8 mouse cellular contexts compared by ENCODE assay signal in the genomic region with DNA sequence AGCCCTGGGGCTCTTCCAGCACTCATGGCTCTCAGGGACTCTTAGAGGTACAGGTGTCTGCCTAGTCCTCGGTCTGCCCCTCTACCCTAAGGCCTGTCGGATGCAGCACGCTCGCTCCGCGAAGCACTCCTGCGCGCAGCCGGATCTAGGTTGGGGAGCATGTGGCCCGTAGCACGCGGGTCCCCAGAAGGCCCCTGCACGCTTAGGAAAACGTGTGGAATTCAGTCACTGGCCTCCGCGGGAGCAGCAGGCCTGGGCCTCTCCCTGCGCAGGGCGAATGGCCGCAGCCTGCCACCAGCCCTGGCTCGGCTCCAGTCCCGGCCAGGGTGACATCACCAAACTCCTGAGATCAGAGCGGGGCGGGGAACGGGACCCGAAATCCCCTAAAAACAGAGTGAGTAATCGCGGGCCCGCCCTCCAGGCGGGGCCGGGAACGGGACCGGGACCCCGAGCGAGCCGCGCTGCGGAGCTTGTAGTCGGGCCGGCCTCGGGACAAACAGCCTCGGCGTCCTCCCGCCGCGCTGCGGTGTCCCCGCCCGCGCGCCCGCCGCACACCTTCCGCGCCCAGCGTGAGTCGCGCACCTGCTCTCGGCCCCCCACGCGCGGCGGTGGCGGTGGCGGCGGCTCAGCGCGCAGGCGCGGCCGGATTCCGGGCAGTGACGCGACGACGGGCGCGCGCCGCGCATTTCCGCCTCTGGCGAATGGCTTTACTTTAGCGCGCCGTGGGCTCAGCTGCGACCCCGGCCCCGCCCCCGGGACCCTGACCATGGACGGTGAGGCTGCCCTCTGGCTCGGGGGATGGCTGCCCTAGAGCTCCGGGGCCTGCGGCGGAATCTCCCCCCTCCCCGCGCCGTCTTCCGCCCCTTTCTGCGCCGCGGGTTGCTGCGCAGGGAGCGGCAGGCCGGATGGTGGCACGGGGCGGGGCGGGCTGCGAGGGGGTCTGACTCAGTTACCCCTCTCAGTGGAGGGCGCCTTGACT. TPM values are rescaled to one million over a fixed set of nuclear protein-coding genes. Genes with fewer than 3 reads are reported as not detected.
DNase-seq lines count a peak whose midpoint lies in the region; ATAC-seq lines count a peak whose summit lies in the region.

Gene Rela (plus strand): TSS at position 415 of the 979 bp plus-strand sequence.

- WGBS in heart, embryonic 13.5 days: under 1% methylated on average over 106 of the region's 109 CpGs
- WGBS in liver, embryonic 12.5 days (ENCODE audit: insufficient replicate concordance): 1% methylated on average over 108 of the region's 109 CpGs
- under 1% methylated on average over 89 of the region's 109 CpGs for WGBS in stomach, embryonic 15.5 days

- peaks cover 44% of the 10 kb centered on the region for H3K4me1 ChIP-seq in heart, embryonic 13.5 days
- peaks cover 49% of the 10 kb centered on the region for H3K4me1 ChIP-seq in liver, embryonic 12.5 days
- H3K4me1 ChIP-seq in stomach, embryonic 15.5 days: peaks cover 19% of the 10 kb centered on the region

- ATAC-seq in erythroid progenitor cell, adult 5-6 weeks (replicated peaks; ENCODE audit: low FRiP score, poor library complexity, severe bottlenecking): peak; percentile 87
- peak; percentile 74 for ATAC-seq in heart, embryonic 13.5 days (ENCODE audit: extremely low read depth, insufficient number of reproducible peaks, low FRiP score, low TSS enrichment)
- peak; percentile 81 for ATAC-seq in liver, embryonic 12.5 days
- ATAC-seq in stomach, embryonic 15.5 days (ENCODE audit: insufficient read depth, low FRiP score, low read depth): peak; percentile 88

- peak within 1 kb of the TSS; percentile 91 for H3K27ac ChIP-seq in heart, embryonic 13.5 days (replicated peaks)
- peak within 1 kb of the TSS; percentile 92 for H3K27ac ChIP-seq in liver, embryonic 12.5 days
- peak within 1 kb of the TSS; percentile 92 for H3K27ac ChIP-seq in stomach, embryonic 15.5 days

- H3K9me3 ChIP-seq in heart, embryonic 13.5 days: no peaks in the 10 kb centered on the region
- no peaks in the 10 kb centered on the region for H3K9me3 ChIP-seq in liver, embryonic 12.5 days (replicated peaks)
- no peaks in the 10 kb centered on the region for H3K9me3 ChIP-seq in stomach, embryonic 15.5 days

- peak within 1 kb of the TSS; percentile 96 for H3K9ac ChIP-seq in heart, embryonic 13.5 days
- H3K9ac ChIP-seq in liver, embryonic 12.5 days: peak within 1 kb of the TSS; percentile 92
- H3K9ac ChIP-seq in stomach, embryonic 15.5 days: peak within 1 kb of the TSS; percentile 86

- no peaks in the 10 kb centered on the region for H3K27me3 ChIP-seq in heart, embryonic 13.5 days (replicated peaks)
- no peaks in the 10 kb centered on the region for H3K27me3 ChIP-seq in liver, embryonic 12.5 days (replicated peaks)
- no peaks in the 10 kb centered on the region for H3K27me3 ChIP-seq in stomach, embryonic 15.5 days (replicated peaks)

- H3K36me3 ChIP-seq in heart, embryonic 13.5 days: peaks cover 40% of the 10 kb centered on the region
- peaks cover 41% of the 10 kb centered on the region for H3K36me3 ChIP-seq in liver, embryonic 12.5 days
- peaks cover 20% of the 10 kb centered on the region for H3K36me3 ChIP-seq in stomach, embryonic 15.5 days

- peak within 1 kb of the TSS; percentile 85 for H3K4me3 ChIP-seq in heart, embryonic 13.5 days
- peak within 1 kb of the TSS; percentile 90 for H3K4me3 ChIP-seq in liver, embryonic 12.5 days
- peak within 1 kb of the TSS; percentile 86 for H3K4me3 ChIP-seq in stomach, embryonic 15.5 days (replicated peaks)

- peak; percentile 92 for DNase-seq in CD4-positive helper T cell, adult 2 months (ENCODE audit: low read depth, low spot score)
- DNase-seq in brain, embryonic 18.5 days (ENCODE audit: low read depth, low spot score): peak; percentile 60
- peak; percentile 94 for DNase-seq in kidney, postnatal 10 days
- peak; percentile 88 to 90 for DNase-seq in natural killer cell, adult 2 months (ENCODE audit: low spot score in 2 of 2)

- peak within 1 kb of the TSS; percentile 82 for H3K4me2 ChIP-seq in heart, embryonic 13.5 days
- peak within 1 kb of the TSS; percentile 96 for H3K4me2 ChIP-seq in liver, embryonic 12.5 days
- peak within 1 kb of the TSS; percentile 82 for H3K4me2 ChIP-seq in stomach, embryonic 15.5 days

RNA-seq across cellular contexts. Expression of gene Rela, which starts in this region (rescaled TPM):
- total RNA-seq in erythroid progenitor cell, adult 5-6 weeks (2015; ENCODE audit: low replicate concordance): 18.4 and 26.0 TPM in 2 replicates
- total RNA-seq in erythroid progenitor cell, adult 5-6 weeks (2017; ENCODE audit: low replicate concordance): 7.2 and 14.8 TPM in 2 replicates
- 35.9 and 37.4 TPM in 2 replicates for polyA plus RNA-seq in heart, embryonic 13.5 days (2015; fragmentation: Nextera tagmentation; extraction: Ambion mirVana)
- 32.1 and 33.6 TPM in 2 replicates for polyA plus RNA-seq in liver, embryonic 12.5 days (2016; fragmentation: Nextera tagmentation; extraction: Ambion mirVana)
- polyA plus RNA-seq in stomach, embryonic 15.5 days (2015; fragmentation: Nextera tagmentation; extraction: Ambion mirVana): 43.5 and 46.0 TPM in 2 replicates

Comparison
In these comparisons a context has a peak if more than half of its experiments do, and no peak if none do; other contexts are left out.
1. Peak in every context shown above with its lines: DNase-seq, ATAC-seq, H3K4me3 ChIP-seq and H3K27ac ChIP-seq.